Mouse (Mus musculus): Measurements from ENCODE around the gene Mamstr.

Gene Mamstr

DNA sequence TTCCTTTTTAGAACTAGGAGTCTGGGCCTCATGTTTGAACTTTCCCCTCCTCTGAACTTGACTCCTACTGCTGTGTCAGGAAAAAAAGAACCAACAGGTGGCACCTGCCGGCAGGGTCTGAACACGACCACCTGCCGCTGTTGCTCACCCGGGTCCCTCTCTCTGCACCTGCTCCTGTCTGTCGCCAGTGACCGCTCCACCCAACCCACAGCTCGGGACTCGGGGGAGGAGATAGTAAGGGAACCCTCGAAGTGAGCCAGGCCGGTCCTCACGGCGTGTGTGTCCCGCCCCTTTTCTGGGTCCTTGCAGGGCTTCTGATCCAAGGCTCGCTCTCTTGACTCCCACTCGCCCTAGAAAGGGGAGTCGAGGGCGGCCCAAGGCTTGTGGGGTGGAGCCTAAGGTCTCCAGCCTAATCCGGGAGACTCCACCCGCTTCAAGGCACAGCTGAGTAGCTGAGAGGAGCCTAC lies at the start of gene Mamstr:
Gene Mamstr (plus strand): TSS at position 417 of the 467 bp plus-strand sequence.
- CTCF ChIA-PET, result interaction anchor here (0.6 kb wide), 1 partner anchor 26 kb away, joined by 4 read pairs; no protein-coding TSS in a partner anchor

- CTCF ChIA-PET, result interaction anchor here (0.6 to 1.3 kb wide), 3 partner anchors 9 to 1122 kb away, joined by 3 to 4 read pairs (median 4); no protein-coding TSS in a partner anchor
These were observed 48.9 kb upstream of the Mamstr start for GRCm38 (mm10) chr7:45590874-45591273.

DNA sequence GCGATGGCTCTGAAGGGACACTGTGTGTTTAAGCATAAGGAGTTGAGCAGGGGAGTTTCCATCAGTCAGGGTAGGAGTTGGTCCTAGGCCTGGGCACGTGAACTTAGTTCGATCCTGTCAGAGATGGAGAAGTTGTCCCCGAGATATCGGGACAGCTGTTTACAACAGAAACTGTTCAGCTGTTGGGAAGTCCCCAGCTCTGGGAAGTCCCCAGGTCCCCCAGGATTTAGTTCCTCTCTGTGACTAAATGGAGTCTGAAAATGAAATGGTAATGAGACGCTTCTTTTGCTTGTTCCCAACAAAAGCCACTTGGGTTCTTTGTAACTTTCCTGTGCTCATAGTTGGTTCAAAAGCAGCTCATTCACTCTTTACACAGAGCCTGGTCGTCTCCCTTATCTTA lies 47.9 kb upstream of the Mamstr start:
- CTCF ChIA-PET, result interaction anchor here (1.1 to 1.3 kb wide), 2 partner anchors 10 to 23 kb away, joined by 3 to 4 read pairs; no protein-coding TSS in a partner anchor

GRCm38 (mm10) chr7:45593118-45593815 lies 46.5 kb upstream of the Mamstr start:
- CTCF ChIA-PET, result interaction anchor here (0.7 kb wide), 4 partner anchors 11 to 949 kb away, joined by 3 to 11 read pairs (median 6); no protein-coding TSS in a partner anchor

GRCm38 (mm10) chr7:45595176-45595575 lies 44.6 kb upstream of the Mamstr start:
- CTCF ChIA-PET, result interaction anchor here (0.8 kb wide), 1 partner anchor 1157 kb away, joined by 5 read pairs; no protein-coding TSS in a partner anchor

GRCm38 (mm10) chr7:45596107-45596506 lies 43.7 kb upstream of the Mamstr start:
- CTCF ChIA-PET, result no interaction called here

DNA sequence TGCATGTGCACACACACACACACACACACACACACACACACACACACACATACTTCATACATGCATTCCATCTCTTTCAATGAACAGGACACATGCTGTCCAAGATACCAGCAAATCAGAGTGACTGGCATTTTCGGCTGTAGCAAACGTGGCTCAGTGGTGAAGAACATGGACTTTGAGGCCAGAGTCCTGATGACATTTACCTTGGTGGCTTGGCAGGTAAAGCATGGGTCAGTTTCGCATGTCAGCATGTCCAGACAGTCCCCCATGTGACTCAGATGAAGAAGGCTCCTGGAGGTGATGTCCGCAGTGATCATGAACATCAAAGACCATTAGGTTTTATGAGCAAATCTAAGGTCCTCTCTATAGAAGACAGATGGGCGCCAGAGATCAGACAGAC lies 42.8 kb upstream of the Mamstr start:
- CTCF ChIA-PET, result no interaction called here

GRCm38 (mm10) chr7:45597527-45597926 lies 42.2 kb upstream of the Mamstr start:
- CTCF ChIA-PET, result no interaction called here

- CTCF ChIA-PET, result interaction anchor here (0.7 kb wide), 1 partner anchor 122 kb away, joined by 9 read pairs; no protein-coding TSS in a partner anchor
These were observed 40.6 kb upstream of the Mamstr start for GRCm38 (mm10) chr7:45598960-45599879.

DNA sequence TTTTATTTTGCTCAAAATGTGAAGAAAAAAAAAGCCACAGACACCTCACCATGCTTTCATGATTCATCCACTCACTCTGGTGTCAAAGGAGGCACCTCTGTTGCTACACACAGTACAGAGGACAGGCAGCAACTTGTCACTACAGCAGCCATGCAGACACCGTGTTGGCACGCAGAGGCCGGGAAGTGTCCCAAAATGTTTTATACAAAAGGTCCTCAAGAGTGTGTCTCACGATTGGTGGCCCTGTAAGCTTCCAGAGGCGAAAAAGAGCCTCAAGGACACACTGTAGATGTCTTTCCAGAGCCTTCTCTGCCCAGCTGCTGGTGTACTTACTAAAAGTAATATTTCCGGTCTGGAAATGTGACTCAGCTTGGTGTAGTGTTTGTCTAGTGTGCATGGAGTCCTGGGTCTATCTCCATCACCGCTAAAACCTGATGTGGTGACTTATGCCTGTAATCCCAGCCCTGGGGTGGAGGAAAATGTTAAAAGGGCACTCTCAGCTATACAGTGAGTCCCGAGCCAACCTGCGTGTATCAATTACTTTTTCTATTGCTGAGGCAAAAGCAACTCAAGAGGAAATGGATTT lies 34.0 kb upstream of the Mamstr start:
- CTCF ChIA-PET, result no interaction called here

GRCm38 (mm10) chr7:45609511-45609910 lies 30.3 kb upstream of the Mamstr start:
- CTCF ChIA-PET, result no interaction called here

- CTCF ChIA-PET, result no interaction called here
These were observed 23.5 kb upstream of the Mamstr start for GRCm38 (mm10) chr7:45616277-45616676.

DNA sequence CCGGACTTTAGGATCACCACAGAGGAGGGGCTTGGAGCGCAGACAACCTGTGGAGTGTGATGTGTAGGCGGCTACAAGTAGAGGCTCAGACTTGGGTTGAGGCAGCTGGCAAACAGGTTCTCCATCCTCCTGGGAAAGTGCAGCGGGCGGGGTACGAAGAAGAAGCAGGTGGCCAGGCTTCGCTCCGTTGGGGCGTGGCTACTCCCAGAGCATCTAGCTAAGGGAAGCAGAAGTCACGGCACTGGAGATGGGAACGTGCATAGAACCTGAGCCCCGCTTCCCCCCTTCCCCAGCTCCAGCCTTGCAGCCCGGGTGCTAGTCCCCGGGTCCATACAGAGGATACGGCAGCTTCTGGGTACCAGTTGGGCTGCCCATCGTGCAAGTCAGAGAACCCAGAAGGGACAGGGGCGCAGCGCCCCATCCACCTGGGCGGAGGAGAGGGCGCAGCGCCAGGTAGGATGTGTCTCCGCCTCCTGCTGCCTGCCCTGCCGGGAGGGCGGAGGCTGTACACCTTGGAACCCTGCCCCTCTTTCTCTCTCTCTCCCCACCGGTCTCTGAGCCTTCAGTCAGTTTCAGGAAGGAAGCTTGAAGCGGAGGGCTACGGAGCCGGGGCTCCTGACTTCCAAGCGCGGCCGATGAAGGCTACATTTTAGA lies 22.6 kb upstream of the Mamstr start, which contains the start of gene Fut1:
Gene Fut1 (plus strand): TSS at position 248 of the 654 bp plus-strand sequence.
- CTCF ChIA-PET, result no interaction called here

DNA sequence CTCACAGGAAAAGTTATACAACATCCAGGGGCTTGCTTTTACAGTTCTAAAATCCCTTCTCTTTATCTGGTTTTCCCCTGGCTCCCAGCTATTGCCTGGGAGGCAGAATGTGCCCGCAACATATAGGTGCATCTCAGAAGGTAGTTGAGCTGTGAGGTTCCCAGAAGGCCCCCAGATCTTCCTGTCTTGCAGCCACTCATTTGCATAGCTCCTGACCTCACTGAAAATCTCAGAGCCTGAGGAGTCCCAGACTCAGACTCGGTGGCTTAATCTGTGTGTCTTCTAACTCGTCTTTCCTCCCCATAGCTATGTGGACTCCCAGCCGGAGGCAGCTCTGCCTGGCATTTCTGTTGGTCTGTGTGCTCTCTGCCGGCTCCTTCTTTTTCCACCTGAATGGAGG lies 21.5 kb upstream of the Mamstr start:
- CTCF ChIA-PET, result interaction anchor here (0.6 kb wide), 1 partner anchor 15 kb away, joined by 4 read pairs; no protein-coding TSS in a partner anchor

DNA sequence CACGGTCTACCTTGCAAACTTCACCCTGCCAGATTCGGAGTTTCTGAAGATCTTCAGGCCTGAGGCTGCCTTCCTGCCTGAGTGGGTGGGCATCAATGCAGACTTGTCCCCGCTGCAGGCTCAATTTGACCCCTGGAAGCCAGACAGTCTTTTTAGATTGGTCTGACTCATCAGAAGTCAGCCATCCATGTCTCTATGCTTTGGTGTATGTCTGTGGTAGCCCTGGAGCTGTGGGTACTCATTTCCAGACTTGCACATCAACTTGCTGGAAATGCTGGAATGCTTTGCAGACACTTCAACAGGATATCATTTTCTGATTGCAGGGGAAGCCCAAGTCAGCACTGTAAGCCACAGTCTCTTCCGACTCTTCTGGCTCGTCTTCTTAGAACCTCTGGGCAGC lies 20.2 kb upstream of the Mamstr start:
- CTCF ChIA-PET, result no interaction called here

- CTCF ChIA-PET, result interaction anchor here (1.0 kb wide), 1 partner anchor 380 kb away, joined by 3 read pairs; no protein-coding TSS in a partner anchor
These were observed 18.3 kb upstream of the Mamstr start, which contains the start of gene Izumo1 for GRCm38 (mm10) chr7:45621443-45621842. Gene Izumo1 (plus strand): TSS chr7:45621811.

GRCm38 (mm10) chr7:45623507-45623906 lies 16.3 kb upstream of the Mamstr start:
- CTCF ChIA-PET, result no interaction called here

DNA sequence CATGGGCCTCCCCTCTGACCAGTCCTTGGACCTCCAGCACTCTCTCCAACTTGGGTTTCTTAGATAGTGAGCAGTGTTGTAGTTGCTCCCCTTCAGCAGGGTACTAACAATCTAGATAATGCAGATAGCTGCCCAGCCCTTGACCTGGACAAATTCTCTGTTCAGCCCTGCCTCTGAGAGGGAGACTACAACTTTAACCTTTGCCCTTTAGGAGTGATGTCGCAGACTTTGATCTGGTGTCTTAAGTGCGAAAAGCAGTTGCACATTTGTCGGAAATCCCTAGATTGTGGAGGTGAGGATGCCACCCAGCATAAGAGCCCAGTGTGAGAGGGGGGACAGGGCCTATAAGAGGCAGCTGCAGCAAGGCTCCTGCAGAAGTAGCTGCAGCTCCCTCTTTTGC lies 15.1 kb upstream of the Mamstr start:
- CTCF ChIA-PET, result no interaction called here

DNA sequence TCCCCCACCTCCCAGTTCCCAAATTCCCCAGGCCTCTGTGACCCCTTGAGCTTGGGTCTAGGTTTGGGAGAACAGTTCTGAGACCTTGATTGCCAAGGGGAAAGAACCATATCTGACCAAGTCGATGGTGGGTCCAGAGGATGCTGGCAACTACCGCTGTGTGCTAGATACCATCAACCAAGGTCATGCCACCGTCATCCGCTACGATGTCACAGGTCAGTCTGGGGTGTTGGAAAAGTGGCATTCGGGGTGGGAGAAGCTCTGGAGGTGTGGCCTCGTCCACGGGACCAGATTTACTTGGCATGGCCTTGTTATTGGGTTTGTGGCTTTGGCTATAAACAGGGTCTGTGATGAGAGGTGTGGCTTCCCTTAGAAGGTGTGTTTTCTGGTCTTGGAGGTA lies 14.3 kb upstream of the Mamstr start:
- CTCF ChIA-PET, result no interaction called here

- CTCF ChIA-PET, result no interaction called here
These were observed 13.2 kb upstream of the Mamstr start for GRCm38 (mm10) chr7:45626571-45627076.

DNA sequence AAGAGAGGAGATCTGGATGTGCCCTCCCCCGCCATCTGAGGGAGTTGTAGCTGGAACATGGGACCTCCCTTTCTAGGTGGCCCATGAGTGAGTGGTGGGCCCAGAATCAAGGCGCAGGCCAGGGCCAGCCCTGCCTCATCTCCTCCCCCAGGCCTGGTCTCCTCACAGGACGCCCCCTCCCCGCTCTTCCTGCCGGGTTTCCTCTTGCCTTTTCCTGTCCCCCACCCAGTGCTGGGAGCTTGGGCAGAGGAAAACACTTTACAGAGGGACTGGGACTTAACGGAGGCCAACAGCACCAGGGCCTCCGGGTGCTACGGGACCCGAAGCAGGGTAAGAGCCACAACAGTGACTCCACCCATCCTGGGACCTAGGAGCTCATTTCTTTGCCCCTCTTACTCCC lies 12.5 kb upstream of the Mamstr start, which contains the start of gene Rasip1:
Gene Rasip1 (plus strand): TSS at position 228 of the 400 bp plus-strand sequence.
- CTCF ChIA-PET, result no interaction called here

All from spleen, embryonic (tissue).